Mouse (Mus musculus) layer of hippocampus, postnatal 25 days (tissue): ENCODE data around the gene Tmem8b. TPM values are rescaled to one million over a fixed set of nuclear protein-coding genes. Genes with fewer than 3 reads are reported as not detected.

Source experiments
- DNase-seq, 2 experiments: peaks; one replicate each; pipeline ENCODE4 v3.0.0; 2022; ENCODE audit warnings: mixed read lengths in 2 of 2, low spot score in 1 of 2; ENCODE audit errors: extremely low spot score in 1 of 2
- total RNA-seq, 2 experiments: library from RNA; stranded (reverse); gene quantifications; 2 replicates each; pipeline ENCODE4 v1.2.3; 2021

The Tmem8b gene
- total RNA-seq: 10 to 100 TPM; 66.5 to 70.9 TPM

- DNase-seq: peak; percentile 80 to 81
These were observed at the start of gene Tmem8b, which contains the start of gene Fam221b for GRCm38 (mm10) chr4:43668782-43669427. Tmem8b (plus strand) TSS chr4:43668971. Fam221b (minus strand) TSS chr4:43669145.

GRCm38 (mm10) chr4:43620146-43620778 is 48.5 kb upstream of the Tmem8b start:
- DNase-seq: no peak

- no peak for DNase-seq
These were observed 39.5 kb upstream of the Tmem8b start for GRCm38 (mm10) chr4:43629106-43629817.

GRCm38 (mm10) chr4:43630030-43630581 is 38.7 kb upstream of the Tmem8b start:
- peak; percentile 63 to 72 for DNase-seq

GRCm38 (mm10) chr4:43630671-43631045 is 38.1 kb upstream of the Tmem8b start:
- DNase-seq: peak in 1 of 2 experiments; percentile 20

GRCm38 (mm10) chr4:43631046-43631955 is 37.5 kb upstream of the Tmem8b start, which contains the start of gene Npr2:
Npr2 (plus strand) TSS chr4:43631935.
- DNase-seq: peak; percentile 36 to 51

- DNase-seq: peak in 1 of 2 experiments; percentile 31
These were observed 36.5 kb upstream of the Tmem8b start for GRCm38 (mm10) chr4:43631956-43632920.

- no peak for DNase-seq
These were observed 35.5 kb upstream of the Tmem8b start for GRCm38 (mm10) chr4:43633296-43633695.

GRCm38 (mm10) chr4:43633736-43634135 is 35.0 kb upstream of the Tmem8b start:
- DNase-seq: no peak

- no peak for DNase-seq
These were observed 34.0 kb upstream of the Tmem8b start for GRCm38 (mm10) chr4:43634621-43635374.

- DNase-seq: no peak
These were observed 32.0 kb upstream of the Tmem8b start for GRCm38 (mm10) chr4:43636751-43637150.

- DNase-seq: no peak
These were observed 28.7 kb upstream of the Tmem8b start for GRCm38 (mm10) chr4:43640076-43640475.

- no peak for DNase-seq
These were observed 28.3 kb upstream of the Tmem8b start for GRCm38 (mm10) chr4:43640491-43640890.

GRCm38 (mm10) chr4:43649783-43650182 is 19.0 kb upstream of the Tmem8b start:
- no peak for DNase-seq

- DNase-seq: no peak
These were observed 16.0 kb upstream of the Tmem8b start for GRCm38 (mm10) chr4:43652726-43653125.

GRCm38 (mm10) chr4:43653161-43654015 is 15.4 kb upstream of the Tmem8b start, which contains the start of gene Spag8:
Spag8 (minus strand) TSS chr4:43653594.
- DNase-seq: peak in 1 of 2 experiments; percentile 27
